Mouse (Mus musculus) v-Abl transformed pro-B cells (cell line): ENCODE measurements around the gene Hist1h2br.
"Not testable (repeated sequence)": the region's sequence is repeated elsewhere in the genome, so short reads cannot be mapped to it uniquely, and the experiment has no call there.

ENCODE experiments used
- in situ Hi-C, 2 experiments: fragments of 400-800 bp; cut with MboI; formaldehyde crosslinking; loops; one replicate each; pipeline ENCODE4 v1.15.1; 2025; ENCODE audit not compliant: unreplicated experiment in 2 of 2

Hist1h2br gene

GRCm38 (mm10) chr13:21833461-21833860, at the start of gene Hist1h2br, which contains the start of gene Hist1h2ap:
Gene Hist1h2br, plus strand, starts transcription at chr13:21833743.
Gene Hist1h2ap, minus strand, starts transcription at chr13:21833507.
- in situ Hi-C loops = not testable (repeated sequence)

- in situ Hi-C loops = loop anchor here (10.0 to 25.0 kb wide), 4 partner anchors 50 to 1978 kb away; partner anchors contain the start of genes Hist1h1a (in 1 of the 2), Hist1h2ab (in 1 of the 2), Hist1h2ai (in 1 of the 2) and Hist1h2bl (in 1 of the 2)
These were observed 49.2 kb upstream of the Hist1h2br start for GRCm38 (mm10) chr13:21784311-21784710.

- in situ Hi-C loops = loop anchor here (10.0 to 25.0 kb wide), 4 partner anchors 52 to 1976 kb away; partner anchors contain the start of genes Hist1h1a (in 1 of the 2), Hist1h2ab (in 1 of the 2), Hist1h2ai (in 1 of the 2) and Hist1h2bl (in 1 of the 2)
These were observed 47.2 kb upstream of the Hist1h2br start for GRCm38 (mm10) chr13:21786189-21786898.

GRCm38 (mm10) chr13:21786899-21787629, 46.5 kb upstream of the Hist1h2br start, which contains the start of the genes Hist1h2an and Hist1h2bp:
Gene Hist1h2an, minus strand, starts transcription at chr13:21787218.
Gene Hist1h2bp, plus strand, starts transcription at chr13:21787461.
- in situ Hi-C loops = loop anchor here (10.0 to 25.0 kb wide), 4 partner anchors 52 to 1975 kb away; partner anchors contain the start of genes Hist1h1a (in 1 of the 2), Hist1h2ab (in 1 of the 2), Hist1h2ai (in 1 of the 2) and Hist1h2bl (in 1 of the 2)

GRCm38 (mm10) chr13:21787760-21788593, 45.6 kb upstream of the Hist1h2br start:
- in situ Hi-C loops = loop anchor here (10.0 to 25.0 kb wide), 4 partner anchors 53 to 1974 kb away; partner anchors contain the start of genes Hist1h1a (in 1 of the 2), Hist1h2ab (in 1 of the 2), Hist1h2ai (in 1 of the 2) and Hist1h2bl (in 1 of the 2)

- in situ Hi-C loops = loop anchor here (10.0 to 25.0 kb wide), 4 partner anchors 55 to 1972 kb away; partner anchors contain the start of genes Hist1h4j (in 2 of the 2), Hist1h1a (in 1 of the 2), Hist1h2ab (in 1 of the 2) and Hist1h2ai (in 1 of the 2)
These were observed 43.6 kb upstream of the Hist1h2br start for GRCm38 (mm10) chr13:21789925-21790324.

GRCm38 (mm10) chr13:21790601-21791283, 42.8 kb upstream of the Hist1h2br start:
- in situ Hi-C loops = loop anchor here in 1 of 2 experiments (10.0 to 25.0 kb wide), 3 partner anchors 56 to 1972 kb away; partner anchors contain the start of genes Hist1h1a, Hist1h2ab, Hist1h3a and Hist1h3b

- in situ Hi-C loops = loop anchor here in 1 of 2 experiments (10.0 to 25.0 kb wide), 3 partner anchors 61 to 1967 kb away; partner anchors contain the start of genes Hist1h1a, Hist1h2ab, Hist1h3a and Hist1h3b
These were observed 38.0 kb upstream of the Hist1h2br start for GRCm38 (mm10) chr13:21795584-21795983.

- in situ Hi-C loops = loop anchor here in 1 of 2 experiments (10.0 to 25.0 kb wide), 3 partner anchors 62 to 1965 kb away; partner anchors contain the start of genes Hist1h1a, Hist1h2ab, Hist1h3a and Hist1h3b
These were observed 36.4 kb upstream of the Hist1h2br start for GRCm38 (mm10) chr13:21797163-21797562.

GRCm38 (mm10) chr13:21803058-21803457, 30.5 kb upstream of the Hist1h2br start:
- in situ Hi-C loops = not testable (repeated sequence)

GRCm38 (mm10) chr13:21810073-21810472, 23.5 kb upstream of the Hist1h2br start, which contains the start of the genes Hist1h2bq and Hist1h2ao:
Gene Hist1h2bq, minus strand, starts transcription at chr13:21810197.
Gene Hist1h2ao, plus strand, starts transcription at chr13:21810465.
- in situ Hi-C loops = not testable (repeated sequence)

- in situ Hi-C loops = not testable (repeated sequence)
These were observed 22.5 kb upstream of the Hist1h2br start for GRCm38 (mm10) chr13:21811074-21811473.

- in situ Hi-C loops = not testable (repeated sequence)
These were observed 22.0 kb upstream of the Hist1h2br start, which contains the start of gene Hist1h4m for GRCm38 (mm10) chr13:21811539-21811938. Gene Hist1h4m, plus strand, starts transcription at chr13:21811746.

- in situ Hi-C loops = not testable (repeated sequence)
These were observed 21.5 kb upstream of the Hist1h2br start for GRCm38 (mm10) chr13:21812092-21812491.

- in situ Hi-C loops = loop anchor here in 1 of 2 experiments (10.0 kb wide), 3 partner anchors 215 to 1865 kb away; partner anchors contain the start of genes Hist1h1e, Hist1h2ac, Hist1h2ah and Hist1h2bc
These were observed 13.3 kb upstream of the Hist1h2br start for GRCm38 (mm10) chr13:21820082-21820890.

- in situ Hi-C loops = loop anchor here in 1 of 2 experiments (10.0 kb wide), 3 partner anchors 206 to 1856 kb away; partner anchors contain the start of genes Hist1h1e, Hist1h2ac, Hist1h2ah and Hist1h2bc
These were observed 5.0 kb upstream of the Hist1h2br start for GRCm38 (mm10) chr13:21828511-21828910.

- in situ Hi-C loops = no loop called here
These were observed 3.2 kb upstream of the Hist1h2br start for GRCm38 (mm10) chr13:21830344-21830743.
